Mouse (Mus musculus): ENCODE data around the gene Tdpoz1.
"Not testable (repeated sequence)": the region's sequence is repeated elsewhere in the genome, so short reads cannot be mapped to it uniquely, and the experiment has no call there.

The Tdpoz1 gene

GRCm38 (mm10) chr3:93676210-93676609, at the start of gene Tdpoz1:
Tdpoz1 (minus strand) TSS chr3:93676310.
- in situ Hi-C loops (cut with MboI; ENCODE audit: unreplicated experiment in 2 of 2) = not testable (repeated sequence)

- in situ Hi-C loops (cut with MboI; ENCODE audit: unreplicated experiment in 2 of 2) = not testable (repeated sequence)
Measured at GRCm38 (mm10) chr3:93708969-93709637, 33.0 kb upstream of the Tdpoz1 start.

DNA sequence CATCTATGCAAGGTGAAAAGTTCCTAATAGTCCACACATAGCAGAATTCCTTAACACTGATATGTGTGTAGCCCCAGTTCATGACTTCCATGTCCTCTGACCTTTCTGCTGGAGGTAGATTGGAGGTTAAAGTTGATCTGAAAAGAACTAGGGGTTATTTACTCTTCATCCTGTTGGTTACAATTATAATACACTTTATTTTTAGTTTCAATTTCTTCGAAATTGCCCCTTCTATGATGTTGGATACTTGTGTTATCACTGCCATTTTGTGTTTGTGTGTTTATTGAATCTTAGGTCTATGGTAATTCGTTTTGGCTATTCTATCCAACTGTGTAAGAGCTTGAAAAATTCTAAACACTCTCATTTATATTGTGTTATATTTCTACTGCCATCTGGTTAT, 16.9 kb upstream of the Tdpoz1 start, which contains the start of gene Gm37596:
Gene Gm37596, minus strand, starts transcription at position 101 of the 400 bp plus-strand sequence.
- in situ Hi-C loops (cut with MboI; ENCODE audit: unreplicated experiment in 2 of 2) = not testable (repeated sequence)

- in situ Hi-C loops (cut with MboI; ENCODE audit: unreplicated experiment in 2 of 2) = not testable (repeated sequence)
Measured at GRCm38 (mm10) chr3:93670805-93671503, 5.2 kb downstream of the Tdpoz1 start.

- in situ Hi-C loops (cut with MboI; ENCODE audit: unreplicated experiment in 2 of 2) = loop anchor here in 1 of 2 experiments (5.0 kb wide), 1 partner anchor 123 kb away; no protein-coding TSS in a partner anchor
Measured at GRCm38 (mm10) chr3:93654260-93654659, 21.9 kb downstream of the Tdpoz1 start.

DNA sequence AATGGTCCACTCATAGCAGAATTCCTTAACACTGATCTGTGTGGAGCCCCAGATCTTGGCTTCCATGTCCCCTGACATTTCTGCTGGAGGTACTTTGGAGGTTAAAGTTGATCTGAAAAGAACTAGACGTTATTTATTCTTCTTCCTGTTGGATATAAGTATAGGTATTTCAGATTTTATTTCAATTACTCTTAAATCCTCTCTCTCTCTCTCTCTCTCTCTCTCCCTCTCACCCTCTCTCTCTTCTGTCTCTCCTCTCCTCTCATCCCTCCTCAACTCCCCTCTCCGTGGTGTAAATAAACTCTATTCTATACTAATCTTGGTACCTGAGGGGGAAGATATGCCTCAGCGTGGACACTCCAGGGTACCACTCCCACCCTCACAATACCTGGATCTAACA, 23.5 kb downstream of the Tdpoz1 start, which contains the start of gene Tdpoz2:
Gene Tdpoz2, minus strand, starts transcription at position 101 of the 400 bp plus-strand sequence.
- in situ Hi-C loops (cut with MboI; ENCODE audit: unreplicated experiment in 2 of 2) = loop anchor here in 1 of 2 experiments (5.0 kb wide), 1 partner anchor 125 kb away; no protein-coding TSS in a partner anchor

GRCm38 (mm10) chr3:93630917-93631714, 45.0 kb downstream of the Tdpoz1 start:
- in situ Hi-C loops (cut with MboI; ENCODE audit: unreplicated experiment in 2 of 2) = not testable (repeated sequence)
